Mouse (Mus musculus) intestine, postnatal 0 days (tissue): Measurements from ENCODE around the gene Uckl1. TPM values are rescaled to one million over a fixed set of nuclear protein-coding genes. Genes with fewer than 3 reads are reported as not detected.

Experiments
- ATAC-seq: fragments of 200-750 bp; cut with Nextera tagmentation; 2 replicates; pipeline ENCODE4 v1.8.0; 2017; ENCODE audit warnings: mild to moderate bottlenecking, moderate TSS enrichment, moderate library complexity
- H3K27ac ChIP-seq: fragments of 300-500 bp; sonication (generic); 2 replicates; pipeline ENCODE4 v1.5.1; 2014; ENCODE audit warnings: mild to moderate bottlenecking, low read depth, low read length, moderate library complexity
- H3K27me3 ChIP-seq: fragments of 300-500 bp; sonication (generic); replicated peaks from 2 replicates; pipeline ENCODE4 v1.6.1; 2014; ENCODE audit warnings: low read length, mixed read lengths; ENCODE audit not compliant: control insufficient read depth, insufficient read depth
- H3K36me3 ChIP-seq: fragments of 300-500 bp; sonication (generic); 2 replicates; pipeline ENCODE4 v1.6.1; 2014; ENCODE audit warnings: mild to moderate bottlenecking, moderate library complexity; ENCODE audit not compliant: control insufficient read depth, insufficient read depth
- H3K4me1 ChIP-seq: fragments of 300-500 bp; sonication (generic); replicated peaks from 2 replicates; pipeline ENCODE4 v1.6.1; 2014; ENCODE audit warnings: antibody characterized with exemption, low read length, mixed read lengths; ENCODE audit not compliant: control insufficient read depth, insufficient read depth
- H3K4me2 ChIP-seq: fragments of 300-500 bp; sonication (generic); replicated peaks from 2 replicates; pipeline ENCODE4 v1.6.1; 2014; ENCODE audit warnings: low read depth, mild to moderate bottlenecking, moderate library complexity
- H3K4me3 ChIP-seq: fragments of 300-500 bp; sonication (generic); 2 replicates; pipeline ENCODE4 v1.5.1; 2014; ENCODE audit warnings: low read depth, low read length
- H3K9ac ChIP-seq: fragments of 300-500 bp; sonication (generic); 2 replicates; pipeline ENCODE4 v1.6.1; 2014; ENCODE audit warnings: mild to moderate bottlenecking, low read depth, low read length
- H3K9me3 ChIP-seq: fragments of 300-500 bp; sonication (generic); 2 replicates; pipeline ENCODE4 v1.6.1; 2016; ENCODE audit warnings: mixed run types; ENCODE audit not compliant: control insufficient read depth
- CTCF ChIP-seq: sonication (generic); IDR thresholded peaks from 2 replicates; pipeline ENCODE4 v1.5.1; 2016; ENCODE audit warnings: low read depth, mild to moderate bottlenecking, control low read depth, antibody characterized with exemption, moderate library complexity
- WGBS: fragments of 180-500 bp; shearing (Covaris S2); extraction: QIAGEN DNeasy Blood & Tissue Kit; methylation state at CpG from one replicate; pipeline ENCODE4 v1.1.7; 2014; 5-methylcytosine and 5-hydroxymethylcytosine counted together
- polyA plus RNA-seq: library from polyadenylated mRNA; unstranded; fragments of >200 nt; fragmentation: Nextera tagmentation; extraction: Ambion mirVana; gene quantifications from 2 replicates; pipeline ENCODE4 v1.2.1, GENCODE M21; 2015

The Uckl1 gene
- polyA plus RNA-seq, 1 experiment from 2014 or later = 49.4 TPM

DNA sequence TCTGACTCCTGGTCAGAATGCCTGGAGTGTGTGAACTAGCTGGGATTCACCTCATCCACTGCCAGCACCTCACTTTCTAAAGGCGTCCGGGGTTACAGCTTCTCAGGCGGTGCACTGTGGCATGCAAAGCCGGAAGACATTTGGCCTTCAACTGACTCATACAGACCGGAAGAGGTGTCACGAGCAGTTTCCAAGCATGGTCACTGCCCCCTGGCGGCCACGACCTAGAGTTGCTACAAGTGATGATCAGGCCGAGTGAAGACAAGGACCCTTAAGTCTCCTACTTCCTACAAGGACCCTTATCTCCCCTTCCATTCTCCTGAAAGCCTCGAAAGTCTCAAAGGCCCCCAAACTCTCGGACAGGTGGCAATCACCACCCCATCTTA, 3.7 kb downstream of the Uckl1 start:
- Histone ChIP-seq H3K27me3 (no peaks in the 10 kb centered on the region), H3K9ac (peak overlapping the region; percentile 83), H3K9me3 (no peaks in the 10 kb centered on the region), H3K4me1 (peaks cover 13% of the 10 kb centered on the region; the same call in 1 of the 2 replicates), H3K27ac (peak overlapping the region; percentile 97), H3K4me2 (peak overlapping the region; percentile 90), H3K4me3 (peak overlapping the region; percentile 86), H3K36me3 (peaks cover 17% of the 10 kb centered on the region)
- WGBS = under 1% methylated on average over 11 of the region's 11 CpGs
- ATAC-seq = peak; percentile 79
- peak; percentile 97 for TF ChIP-seq CTCF

DNA sequence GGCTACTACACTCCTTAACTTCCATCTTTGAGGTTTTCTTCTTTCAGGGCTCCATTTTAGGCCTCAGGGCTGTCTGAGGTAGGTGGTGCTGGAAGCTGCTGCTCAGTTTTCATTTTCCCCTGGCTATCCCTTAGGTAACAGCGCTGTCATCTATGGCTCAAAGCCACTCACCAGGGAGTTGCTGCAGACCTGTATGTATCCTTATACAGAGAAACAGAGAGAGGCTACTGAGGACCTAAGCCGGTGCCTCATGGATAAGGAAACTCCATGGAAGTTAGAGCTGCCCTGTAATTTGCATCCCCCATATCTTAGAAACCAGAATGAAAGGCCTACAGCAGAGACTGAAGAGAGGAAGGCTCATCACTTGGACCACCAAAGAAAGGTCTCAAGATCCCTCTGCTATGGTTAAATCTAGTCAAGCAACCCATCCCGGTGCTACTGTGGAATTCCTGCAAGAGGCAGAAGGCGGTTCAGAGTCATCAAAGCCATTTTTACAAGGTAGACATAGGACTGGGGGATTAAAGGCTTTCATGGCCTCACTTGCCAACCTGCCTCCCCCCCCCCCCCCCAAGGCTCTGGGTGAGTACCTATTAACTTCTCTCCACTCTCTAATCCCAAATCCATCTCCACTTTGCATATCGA, 4.4 kb downstream of the Uckl1 start:
- ATAC-seq = no peak
- Histone ChIP-seq H3K4me3 (peak overlapping the region; percentile 86), H3K4me1 (peaks cover 13% of the 10 kb centered on the region; the same call in 1 of the 2 replicates), H3K9me3 (no peaks in the 10 kb centered on the region), H3K27me3 (no peaks in the 10 kb centered on the region), H3K4me2 (peak overlapping the region; percentile 90), H3K27ac (peak overlapping the region; percentile 97), H3K36me3 (peaks cover 9% of the 10 kb centered on the region), H3K9ac (peak overlapping the region; percentile 83)
- WGBS = 64% methylated on average over 5 of the region's 5 CpGs
- TF ChIP-seq CTCF = no peak

DNA sequence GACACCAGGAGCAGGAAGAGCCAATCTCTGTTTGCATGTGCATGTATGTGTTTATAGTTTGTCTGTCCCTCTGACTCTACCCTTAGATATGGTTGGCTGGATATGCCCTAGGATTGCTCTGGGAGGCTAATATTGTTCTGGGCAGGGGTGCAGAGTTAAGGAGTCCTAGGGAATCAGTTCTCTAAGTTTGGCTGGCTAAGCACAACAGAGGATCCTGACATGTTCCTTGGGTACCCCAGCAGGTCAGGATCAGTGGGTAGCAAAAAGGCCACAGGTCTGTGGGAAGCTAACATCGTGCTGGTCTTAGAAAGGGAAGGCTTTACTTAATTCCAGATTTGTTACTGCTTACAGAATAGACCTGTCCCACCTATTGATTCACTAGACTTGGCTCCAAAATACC, 5.0 kb downstream of the Uckl1 start:
- Histone ChIP-seq H3K27me3 (no peaks in the 10 kb centered on the region), H3K36me3 (peaks cover 9% of the 10 kb centered on the region), H3K4me2 (peak overlapping the region; percentile 90), H3K4me3 (no peak overlapping the region), H3K4me1 (peaks cover 13% of the 10 kb centered on the region; the same call in 1 of the 2 replicates), H3K9ac (0 out of 2 replicates have a peak overlapping the region, but pooled peaks have one; percentile 27), H3K9me3 (no peaks in the 10 kb centered on the region), H3K27ac (no peak overlapping the region)
- no peak for TF ChIP-seq CTCF
- ATAC-seq = no peak
- 79% methylated on average over 1 of the region's 1 CpGs for WGBS

GRCm38 (mm10) chr2:181578790-181579618, 5.7 kb downstream of the Uckl1 start:
- H3K27ac ChIP-seq = no peak overlapping the region
- no peak for ATAC-seq

DNA sequence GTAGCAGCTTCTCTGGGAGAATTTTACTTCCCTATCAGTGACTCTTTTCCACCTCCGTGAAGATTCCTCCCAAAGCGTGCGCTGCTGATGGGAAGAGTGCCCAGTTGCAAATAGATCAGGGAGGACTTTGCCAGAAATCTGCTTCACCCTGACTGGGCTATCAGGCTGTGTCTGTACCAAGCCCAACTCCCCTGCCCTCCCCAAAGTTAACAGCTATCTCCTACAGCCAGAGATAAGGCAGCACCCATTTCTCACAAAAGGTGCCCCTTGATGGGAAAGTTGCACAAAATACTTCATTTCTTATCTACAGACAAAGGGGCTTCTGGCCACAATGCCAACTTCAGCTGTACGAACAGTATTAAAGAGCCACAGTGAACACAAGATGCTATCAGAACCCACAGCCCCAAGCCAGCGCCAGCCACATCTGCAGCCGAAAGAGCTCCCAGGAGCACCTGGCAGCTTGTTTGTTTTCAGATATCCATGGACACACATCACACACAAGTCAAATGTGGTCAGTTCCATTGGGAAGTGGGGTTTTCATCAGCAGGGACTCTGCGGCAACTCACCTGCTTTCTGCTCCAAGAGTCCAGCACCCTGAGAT, 6.6 kb downstream of the Uckl1 start:
- no peaks in the 10 kb centered on the region for H3K9me3 ChIP-seq
- ATAC-seq = no peak
- H3K9ac ChIP-seq = no peak overlapping the region
- no peak overlapping the region for H3K4me2 ChIP-seq
- peaks cover 13% of the 10 kb centered on the region; the same call in 1 of the 2 replicates for H3K4me1 ChIP-seq
- H3K27me3 ChIP-seq = no peaks in the 10 kb centered on the region
- 84% methylated on average over 7 of the region's 7 CpGs for WGBS
- no peak overlapping the region for H3K27ac ChIP-seq
- peaks cover 18% of the 10 kb centered on the region for H3K36me3 ChIP-seq
- H3K4me3 ChIP-seq = no peak overlapping the region
- no peak for TF ChIP-seq CTCF

More at GRCm38 (mm10) chr2:181578790-181579618, 5.7 kb downstream of the Uckl1 start:
- peaks cover 13% of the 10 kb centered on the region; the same call in 1 of the 2 replicates for H3K4me1 ChIP-seq
- H3K27me3 ChIP-seq = no peaks in the 10 kb centered on the region
- TF ChIP-seq CTCF = no peak
- H3K36me3 ChIP-seq = peaks cover 9% of the 10 kb centered on the region
- 21% methylated on average over 5 of the region's 5 CpGs for WGBS
- H3K9ac ChIP-seq = 0 out of 2 replicates have a peak overlapping the region, but pooled peaks have one; percentile 27
- H3K4me2 ChIP-seq = peak overlapping the region; percentile 90
- H3K4me3 ChIP-seq = no peak overlapping the region
- no peaks in the 10 kb centered on the region for H3K9me3 ChIP-seq

- no peak for TF ChIP-seq CTCF
- no peak overlapping the region for H3K4me2 ChIP-seq
- no peak for ATAC-seq
Measured at GRCm38 (mm10) chr2:181577126-181577525, 7.6 kb downstream of the Uckl1 start.

More at GRCm38 (mm10) chr2:181577126-181577525, 7.6 kb downstream of the Uckl1 start:
- Histone ChIP-seq H3K9me3 (no peaks in the 10 kb centered on the region), H3K27ac (no peak overlapping the region), H3K27me3 (no peaks in the 10 kb centered on the region), H3K4me1 (peaks cover 13% of the 10 kb centered on the region; the same call in 1 of the 2 replicates), H3K36me3 (peaks cover 28% of the 10 kb centered on the region), H3K9ac (no peak overlapping the region), H3K4me3 (no peak overlapping the region)
- 75% methylated on average over 2 of the region's 2 CpGs for WGBS
